Mouse (Mus musculus): ENCODE data around the gene Cntf. TPM values are rescaled to one million over a fixed set of nuclear protein-coding genes. Genes with fewer than 3 reads are reported as not detected.

The Cntf gene
- polyA plus RNA-seq, 1 experiment from 2014 or later: not detected

- Histone ChIP-seq H3K4me1 (ENCODE audit: control insufficient read depth, insufficient read depth, low read length) (peaks cover 9% of the 10 kb centered on the region), H3K27ac (replicated peaks; ENCODE audit: low read depth, low read length) (no peak overlapping the region), H3K9me3 (ENCODE audit: control insufficient read depth, low read length) (no peaks in the 10 kb centered on the region), H3K4me3 (replicated peaks; ENCODE audit: low read depth, low read length) (no peak overlapping the region), H3K9ac (replicated peaks; ENCODE audit: low read length) (no peak overlapping the region), H3K36me3 (ENCODE audit: control insufficient read depth, insufficient read depth, low read length) (peaks cover 3% of the 10 kb centered on the region; the same call in 1 of the 2 replicates), H3K4me2 (ENCODE audit: low read length) (no peak overlapping the region), H3K27me3 (ENCODE audit: control insufficient read depth, insufficient read depth, low read length) (no peaks in the 10 kb centered on the region)
- ATAC-seq (ENCODE audit: low FRiP score, low TSS enrichment) (no peak), DNase-seq (no peak)
- WGBS: 95% methylated on average over 4 of the region's 4 CpGs
Measured at GRCm38 (mm10) chr19:12787721-12788120, 22.3 kb upstream of the Cntf start.

GRCm38 (mm10) chr19:12786803-12787395 is 21.5 kb upstream of the Cntf start:
- no peak overlapping the region for H3K4me3 ChIP-seq (replicated peaks; ENCODE audit: low read depth, low read length)
- no peak overlapping the region for H3K9ac ChIP-seq (replicated peaks; ENCODE audit: low read length)
- no peak overlapping the region for H3K4me2 ChIP-seq (ENCODE audit: low read length)
- peaks cover 3% of the 10 kb centered on the region; the same call in 1 of the 2 replicates for H3K36me3 ChIP-seq (ENCODE audit: control insufficient read depth, insufficient read depth, low read length)
- H3K27me3 ChIP-seq (ENCODE audit: control insufficient read depth, insufficient read depth, low read length): no peaks in the 10 kb centered on the region
- ATAC-seq (ENCODE audit: low FRiP score, low TSS enrichment): no peak
- H3K9me3 ChIP-seq (ENCODE audit: control insufficient read depth, low read length): no peaks in the 10 kb centered on the region
- WGBS: 97% methylated on average over 2 of the region's 2 CpGs
- no peak overlapping the region for H3K27ac ChIP-seq (replicated peaks; ENCODE audit: low read depth, low read length)
- no peak for DNase-seq
- H3K4me1 ChIP-seq (ENCODE audit: control insufficient read depth, insufficient read depth, low read length): peaks cover 7% of the 10 kb centered on the region

GRCm38 (mm10) chr19:12780437-12780836 is 15.0 kb upstream of the Cntf start:
- no peaks in the 10 kb centered on the region for H3K27me3 ChIP-seq (ENCODE audit: control insufficient read depth, insufficient read depth, low read length)
- H3K4me3 ChIP-seq (replicated peaks; ENCODE audit: low read depth, low read length): no peak overlapping the region
- peaks cover 20% of the 10 kb centered on the region for H3K36me3 ChIP-seq (ENCODE audit: control insufficient read depth, insufficient read depth, low read length)
- H3K27ac ChIP-seq (replicated peaks; ENCODE audit: low read depth, low read length): no peak overlapping the region
- DNase-seq (no peak), ATAC-seq (ENCODE audit: low FRiP score, low TSS enrichment) (no peak)
- no peak overlapping the region for H3K9ac ChIP-seq (replicated peaks; ENCODE audit: low read length)
- no peak overlapping the region for H3K4me2 ChIP-seq (ENCODE audit: low read length)
- no peaks in the 10 kb centered on the region for H3K4me1 ChIP-seq (ENCODE audit: control insufficient read depth, insufficient read depth, low read length)
- H3K9me3 ChIP-seq (ENCODE audit: control insufficient read depth, low read length): no peaks in the 10 kb centered on the region

GRCm38 (mm10) chr19:12770888-12771287 is 5.5 kb upstream of the Cntf start:
- Histone ChIP-seq H3K36me3 (ENCODE audit: control insufficient read depth, insufficient read depth, low read length) (peaks cover 54% of the 10 kb centered on the region), H3K4me1 (ENCODE audit: control insufficient read depth, insufficient read depth, low read length) (no peaks in the 10 kb centered on the region), H3K4me2 (ENCODE audit: low read length) (no peak overlapping the region), H3K9ac (replicated peaks; ENCODE audit: low read length) (no peak overlapping the region), H3K27ac (replicated peaks; ENCODE audit: low read depth, low read length) (no peak overlapping the region), H3K9me3 (ENCODE audit: control insufficient read depth, low read length) (no peaks in the 10 kb centered on the region), H3K4me3 (replicated peaks; ENCODE audit: low read depth, low read length) (no peak overlapping the region), H3K27me3 (ENCODE audit: control insufficient read depth, insufficient read depth, low read length) (no peaks in the 10 kb centered on the region)
- DNase-seq (no peak), ATAC-seq (ENCODE audit: low FRiP score, low TSS enrichment) (no peak)
- 93% methylated on average over 5 of the region's 5 CpGs for WGBS

GRCm38 (mm10) chr19:12762212-12763130 is 3.0 kb downstream of the Cntf start:
- no peaks in the 10 kb centered on the region for H3K9me3 ChIP-seq (ENCODE audit: control insufficient read depth, low read length)
- WGBS: 61% methylated on average over 2 of the region's 2 CpGs
- H3K27ac ChIP-seq (replicated peaks; ENCODE audit: low read depth, low read length): no peak overlapping the region
- H3K4me1 ChIP-seq (ENCODE audit: control insufficient read depth, insufficient read depth, low read length): no peaks in the 10 kb centered on the region
- peaks cover 33% of the 10 kb centered on the region for H3K36me3 ChIP-seq (ENCODE audit: control insufficient read depth, insufficient read depth, low read length)
- H3K4me3 ChIP-seq (replicated peaks; ENCODE audit: low read depth, low read length): no peak overlapping the region
- ATAC-seq (ENCODE audit: low FRiP score, low TSS enrichment) (no peak), DNase-seq (no peak)
- H3K9ac ChIP-seq (replicated peaks; ENCODE audit: low read length): no peak overlapping the region
- H3K27me3 ChIP-seq (ENCODE audit: control insufficient read depth, insufficient read depth, low read length): no peaks in the 10 kb centered on the region
- H3K4me2 ChIP-seq (ENCODE audit: low read length): no peak overlapping the region

GRCm38 (mm10) chr19:12759656-12760055 is 5.8 kb downstream of the Cntf start:
- H3K27ac ChIP-seq (replicated peaks; ENCODE audit: low read depth, low read length): no peak overlapping the region
- H3K4me1 ChIP-seq (ENCODE audit: control insufficient read depth, insufficient read depth, low read length): no peaks in the 10 kb centered on the region
- peak; percentile 48 for DNase-seq
- no peak for ATAC-seq (ENCODE audit: low FRiP score, low TSS enrichment)
- no peak overlapping the region for H3K4me2 ChIP-seq (ENCODE audit: low read length)
- peaks cover 18% of the 10 kb centered on the region for H3K36me3 ChIP-seq (ENCODE audit: control insufficient read depth, insufficient read depth, low read length)
- 49% methylated on average over 2 of the region's 2 CpGs for WGBS
- no peak overlapping the region for H3K4me3 ChIP-seq (replicated peaks; ENCODE audit: low read depth, low read length)
- H3K27me3 ChIP-seq (ENCODE audit: control insufficient read depth, insufficient read depth, low read length): no peaks in the 10 kb centered on the region
- H3K9me3 ChIP-seq (ENCODE audit: control insufficient read depth, low read length): no peaks in the 10 kb centered on the region
- no peak overlapping the region for H3K9ac ChIP-seq (replicated peaks; ENCODE audit: low read length)

GRCm38 (mm10) chr19:12758936-12759478 is 6.4 kb downstream of the Cntf start:
- no peaks in the 10 kb centered on the region for H3K9me3 ChIP-seq (ENCODE audit: control insufficient read depth, low read length)
- no peak overlapping the region for H3K27ac ChIP-seq (replicated peaks; ENCODE audit: low read depth, low read length)
- H3K4me2 ChIP-seq (ENCODE audit: low read length): no peak overlapping the region
- no peak for ATAC-seq (ENCODE audit: low FRiP score, low TSS enrichment)
- no peak overlapping the region for H3K9ac ChIP-seq (replicated peaks; ENCODE audit: low read length)
- H3K36me3 ChIP-seq (ENCODE audit: control insufficient read depth, insufficient read depth, low read length): peaks cover 13% of the 10 kb centered on the region
- no peaks in the 10 kb centered on the region for H3K27me3 ChIP-seq (ENCODE audit: control insufficient read depth, insufficient read depth, low read length)
- no peaks in the 10 kb centered on the region for H3K4me1 ChIP-seq (ENCODE audit: control insufficient read depth, insufficient read depth, low read length)
- WGBS: 94% methylated on average over 1 of the region's 1 CpGs
- DNase-seq: no peak
- H3K4me3 ChIP-seq (replicated peaks; ENCODE audit: low read depth, low read length): no peak overlapping the region

GRCm38 (mm10) chr19:12756286-12756685 is 9.1 kb downstream of the Cntf start:
- no peak for DNase-seq
- Histone ChIP-seq H3K9me3 (ENCODE audit: control insufficient read depth, low read length) (no peaks in the 10 kb centered on the region), H3K36me3 (ENCODE audit: control insufficient read depth, insufficient read depth, low read length) (no peaks in the 10 kb centered on the region), H3K27me3 (ENCODE audit: control insufficient read depth, insufficient read depth, low read length) (no peaks in the 10 kb centered on the region), H3K27ac (replicated peaks; ENCODE audit: low read depth, low read length) (no peak overlapping the region), H3K4me2 (ENCODE audit: low read length) (no peak overlapping the region), H3K4me3 (replicated peaks; ENCODE audit: low read depth, low read length) (no peak overlapping the region), H3K4me1 (ENCODE audit: control insufficient read depth, insufficient read depth, low read length) (no peaks in the 10 kb centered on the region), H3K9ac (replicated peaks; ENCODE audit: low read length) (no peak overlapping the region)
- 80% methylated on average over 3 of the region's 3 CpGs for WGBS
- ATAC-seq (ENCODE audit: low FRiP score, low TSS enrichment): no peak
